Mouse (Mus musculus): Measurements from ENCODE around the gene Aox4.

Aox4 gene

GRCm38 (mm10) chr1:58210203-58210602, at the start of gene Aox4:
Gene Aox4, plus strand, starts transcription at chr1:58210397.
- in situ Hi-C loops (cut with MboI; ENCODE audit: low sequenced_read_pairs): no loop called here

- in situ Hi-C loops (cut with MboI; ENCODE audit: low sequenced_read_pairs): no loop called here
Observed at GRCm38 (mm10) chr1:58169893-58170292, 40.3 kb upstream of the Aox4 start.

- in situ Hi-C loops (cut with MboI; ENCODE audit: low sequenced_read_pairs): no loop called here
Observed at GRCm38 (mm10) chr1:58188514-58189175, 21.6 kb upstream of the Aox4 start.

GRCm38 (mm10) chr1:58194317-58194716, 15.9 kb upstream of the Aox4 start:
- in situ Hi-C loops (cut with MboI; ENCODE audit: low sequenced_read_pairs): no loop called here

- in situ Hi-C loops (cut with MboI; ENCODE audit: low sequenced_read_pairs): no loop called here
Observed at GRCm38 (mm10) chr1:58194988-58195387, 15.2 kb upstream of the Aox4 start.

DNA sequence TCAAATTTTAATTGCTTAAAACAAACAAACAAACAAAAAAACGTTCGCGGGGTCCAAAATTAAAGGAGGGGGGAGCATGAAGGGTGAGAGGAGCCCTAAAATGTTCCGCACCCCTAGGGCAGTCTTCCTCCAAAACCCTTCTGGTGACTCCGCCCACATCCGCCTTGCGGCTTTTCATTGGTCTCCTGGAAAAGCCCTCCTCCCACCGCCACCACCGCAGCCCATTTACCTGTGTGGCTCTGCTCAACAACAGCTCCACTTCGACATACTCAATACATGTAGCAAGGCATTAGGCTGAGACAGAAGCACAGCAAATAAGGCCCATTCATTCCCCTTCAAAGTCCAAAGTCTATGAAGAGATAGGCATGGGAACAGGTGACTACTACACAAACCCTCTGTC, 14.7 kb upstream of the Aox4 start:
- in situ Hi-C loops (cut with MboI; ENCODE audit: low sequenced_read_pairs): no loop called here

DNA sequence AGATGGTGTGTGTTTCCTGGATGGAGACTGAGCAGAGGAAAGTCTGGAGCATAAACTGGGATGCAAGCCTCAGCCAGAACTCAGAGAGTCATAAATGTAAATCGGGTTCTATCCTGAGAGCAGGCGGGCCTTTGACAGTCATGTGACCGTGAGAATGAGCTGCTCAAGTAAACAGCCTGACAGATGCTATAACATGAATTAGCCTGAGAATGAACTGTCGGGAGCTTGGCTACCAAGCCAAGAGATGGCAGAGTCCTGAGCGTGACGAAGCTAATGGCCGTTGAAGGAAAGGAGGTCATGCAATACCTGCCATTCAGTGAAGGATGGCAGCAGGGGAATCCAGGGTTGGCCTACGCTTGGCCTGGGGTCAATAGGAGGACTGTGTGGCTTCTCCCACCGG, 13.2 kb upstream of the Aox4 start:
- in situ Hi-C loops (cut with MboI; ENCODE audit: low sequenced_read_pairs): no loop called here

- in situ Hi-C loops (cut with MboI; ENCODE audit: low sequenced_read_pairs): no loop called here
Observed at GRCm38 (mm10) chr1:58198386-58198785, 11.8 kb upstream of the Aox4 start.

DNA sequence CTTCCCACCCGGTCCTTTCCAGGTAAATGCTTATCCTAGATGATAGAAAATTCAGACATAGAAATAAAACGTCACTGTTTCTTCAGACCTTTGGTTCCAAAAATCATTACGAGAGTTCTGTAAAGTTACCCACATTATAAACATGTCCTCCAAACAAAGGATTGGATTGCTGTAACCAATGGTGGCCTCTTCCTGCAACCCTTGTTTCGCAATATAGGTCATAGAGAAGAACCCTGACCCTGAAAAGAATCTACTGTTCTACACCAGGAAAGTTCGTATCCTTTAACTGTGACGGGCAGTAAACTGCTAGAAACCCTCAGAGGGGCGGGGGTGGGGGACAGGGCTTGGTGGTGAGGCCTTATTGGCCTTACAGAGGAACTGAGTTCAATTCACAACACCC, 2.6 kb downstream of the Aox4 start:
- in situ Hi-C loops (cut with MboI; ENCODE audit: low sequenced_read_pairs): no loop called here

GRCm38 (mm10) chr1:58213838-58214237, 3.6 kb downstream of the Aox4 start:
- in situ Hi-C loops (cut with MboI; ENCODE audit: low sequenced_read_pairs): no loop called here

- in situ Hi-C loops (cut with MboI; ENCODE audit: low sequenced_read_pairs): no loop called here
Observed at GRCm38 (mm10) chr1:58215353-58215752, 5.2 kb downstream of the Aox4 start.

- in situ Hi-C loops (cut with MboI; ENCODE audit: low sequenced_read_pairs): no loop called here
Observed at GRCm38 (mm10) chr1:58215956-58216532, 5.8 kb downstream of the Aox4 start.

GRCm38 (mm10) chr1:58221070-58221469, 10.9 kb downstream of the Aox4 start:
- in situ Hi-C loops (cut with MboI; ENCODE audit: low sequenced_read_pairs): no loop called here

- in situ Hi-C loops (cut with MboI; ENCODE audit: low sequenced_read_pairs): no loop called here
Observed at GRCm38 (mm10) chr1:58221879-58222278, 11.7 kb downstream of the Aox4 start.

GRCm38 (mm10) chr1:58228086-58228485, 17.9 kb downstream of the Aox4 start:
- in situ Hi-C loops (cut with MboI; ENCODE audit: low sequenced_read_pairs): no loop called here

DNA sequence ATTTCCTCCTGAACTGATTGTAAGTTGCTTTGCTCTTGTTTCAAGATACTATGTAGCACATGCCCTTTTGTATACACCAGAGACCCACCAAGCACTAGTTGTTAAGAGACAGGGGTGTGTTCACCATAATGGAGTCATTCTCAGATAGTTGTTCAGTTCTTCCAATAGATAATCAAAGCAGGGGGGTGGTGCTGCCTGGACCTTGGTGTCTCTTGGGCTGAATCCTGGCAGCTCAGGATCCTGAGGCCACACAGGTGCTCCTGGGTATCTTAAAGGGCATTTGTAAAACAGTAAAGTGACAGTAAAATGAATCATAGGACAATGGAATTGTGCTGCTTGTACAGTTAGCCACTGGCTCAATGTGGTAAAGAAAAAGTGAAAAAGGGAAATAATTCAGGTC, 18.7 kb downstream of the Aox4 start:
- in situ Hi-C loops (cut with MboI; ENCODE audit: low sequenced_read_pairs): no loop called here

DNA sequence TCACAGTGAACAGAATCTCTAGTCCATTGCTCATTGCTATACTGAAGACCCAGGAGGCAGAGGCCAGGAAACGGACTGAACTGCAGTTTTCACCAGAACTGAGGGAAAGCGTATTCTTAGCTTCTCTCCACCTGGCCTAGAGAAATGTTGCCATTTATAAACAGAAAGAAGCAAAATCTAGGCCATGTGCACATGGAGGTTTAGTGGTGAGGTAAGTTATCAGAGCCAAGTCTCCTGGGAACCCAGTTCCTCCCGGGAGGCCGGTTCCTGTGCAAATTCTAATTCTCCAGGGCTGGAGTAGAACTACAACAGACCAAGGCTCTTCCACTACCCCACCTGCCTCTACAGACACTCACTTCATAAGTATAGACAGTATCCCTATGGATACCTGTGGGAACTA, 19.6 kb downstream of the Aox4 start:
- in situ Hi-C loops (cut with MboI; ENCODE audit: low sequenced_read_pairs): no loop called here

GRCm38 (mm10) chr1:58230542-58230941, 20.3 kb downstream of the Aox4 start:
- in situ Hi-C loops (cut with MboI; ENCODE audit: low sequenced_read_pairs): no loop called here

DNA sequence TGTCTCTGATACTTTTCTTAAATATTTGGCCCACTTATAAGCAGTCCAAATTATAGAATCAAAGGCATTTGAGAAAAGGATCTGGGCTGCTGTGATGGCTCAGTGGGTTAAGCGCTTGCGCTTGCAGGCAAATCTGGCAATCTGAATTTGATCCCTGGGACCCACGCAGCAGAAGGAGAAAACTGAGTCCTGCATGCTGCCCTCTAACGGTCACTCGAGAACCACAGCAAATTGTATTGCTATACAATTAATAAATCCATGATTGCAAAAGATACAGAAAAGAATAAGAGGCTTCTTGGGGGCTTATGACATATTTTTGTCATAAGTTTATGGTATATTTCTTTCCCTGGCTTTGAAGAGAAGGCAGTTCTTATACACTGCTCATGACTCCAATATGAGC, 25.2 kb downstream of the Aox4 start:
- in situ Hi-C loops (cut with MboI; ENCODE audit: low sequenced_read_pairs): no loop called here

GRCm38 (mm10) chr1:58237527-58238299, 27.5 kb downstream of the Aox4 start:
- in situ Hi-C loops (cut with MboI; ENCODE audit: low sequenced_read_pairs): no loop called here

- in situ Hi-C loops (cut with MboI; ENCODE audit: low sequenced_read_pairs): no loop called here
Observed at GRCm38 (mm10) chr1:58238440-58238839, 28.2 kb downstream of the Aox4 start.

DNA sequence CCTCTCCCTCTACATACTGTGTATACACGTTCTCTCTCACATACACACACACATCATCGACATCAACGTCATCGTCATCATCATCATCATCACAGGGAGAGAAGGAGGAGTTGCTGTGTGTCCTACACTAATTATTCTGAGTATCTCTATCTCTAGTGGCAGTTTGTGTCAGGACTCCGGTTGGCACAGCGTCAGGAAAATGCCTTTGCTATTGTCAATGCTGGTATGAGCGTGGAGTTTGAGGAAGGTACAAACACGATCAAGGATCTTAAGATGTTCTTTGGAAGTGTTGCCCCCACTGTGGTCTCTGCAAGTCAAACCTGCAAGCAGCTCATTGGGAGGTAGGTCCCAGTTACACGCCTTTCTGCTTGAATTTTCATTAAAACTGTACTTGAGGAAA, 28.8 kb downstream of the Aox4 start:
- in situ Hi-C loops (cut with MboI; ENCODE audit: low sequenced_read_pairs): no loop called here
